Mouse (Mus musculus): ENCODE results near the gene Itprip. TPM values are rescaled to one million over a fixed set of nuclear protein-coding genes. Genes with fewer than 3 reads are reported as not detected.

Gene Itprip
- polyA plus RNA-seq, 1 experiment from 2014 or later: 10.7 TPM

DNA sequence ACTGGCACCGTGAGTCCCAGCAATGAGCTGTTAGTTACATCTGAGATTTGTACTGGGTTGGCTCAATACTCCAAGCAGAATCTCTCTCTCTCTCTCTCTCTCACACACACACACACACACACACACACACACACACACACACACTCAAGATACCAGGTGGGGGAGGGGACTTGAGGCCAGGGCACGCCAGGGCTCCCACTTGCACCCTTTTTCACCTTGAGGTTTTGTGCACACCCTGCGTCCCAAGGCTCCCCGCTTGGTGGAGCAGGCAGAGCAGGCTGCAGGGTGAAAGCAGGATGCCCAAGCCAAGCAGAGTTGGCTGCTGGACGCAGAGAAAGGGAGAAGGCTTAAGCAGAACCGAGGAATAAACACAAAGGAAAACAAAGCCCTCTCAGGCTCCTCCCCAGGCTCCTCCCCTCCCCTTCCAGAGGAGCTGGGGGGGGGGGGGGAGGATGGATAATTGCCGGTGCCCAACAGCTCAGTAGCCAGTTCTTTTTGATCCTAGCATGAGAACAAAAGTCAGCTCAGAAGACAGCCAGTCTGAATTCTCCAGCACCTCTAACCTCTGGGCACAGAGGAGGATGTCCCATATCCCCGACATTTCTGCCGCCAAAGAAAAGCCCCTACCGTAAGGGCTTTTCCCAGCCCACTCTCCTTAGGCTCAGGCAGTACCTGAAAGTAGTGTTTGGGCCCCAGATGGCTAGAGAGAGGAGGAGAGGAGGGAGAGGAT is 9.5 kb downstream of the Itprip start:
- Histone ChIP-seq H3K4me3 (replicated peaks; ENCODE audit: low read depth, low read length) (peak overlapping the region; percentile 13; the same call in 1 of the 2 replicates), H3K36me3 (ENCODE audit: insufficient read depth, low read length) (no peaks in the 10 kb centered on the region), H3K9ac (ENCODE audit: low read depth, low read length) (peak overlapping the region; percentile 3), H3K4me1 (replicated peaks; ENCODE audit: insufficient read depth, low read length) (peaks cover 5% of the 10 kb centered on the region; the same call in 1 of the 2 replicates), H3K27ac (peak overlapping the region; percentile 71), H3K4me2 (ENCODE audit: low read length) (peak overlapping the region; percentile 53), H3K27me3 (ENCODE audit: insufficient read depth, low read length) (no peaks in the 10 kb centered on the region), H3K9me3 (replicated peaks; ENCODE audit: low read length) (no peaks in the 10 kb centered on the region)
- DNase-seq (ENCODE audit: low spot score) (peak; percentile 72), ATAC-seq (replicated peaks; ENCODE audit: low FRiP score, low read depth) (peak; percentile 59)
- 9% methylated on average over 10 of the region's 10 CpGs for WGBS
- TF ChIP-seq CTCF (IDR thresholded peaks at IDR 0.05; ENCODE audit: low read depth): no peak

DNA sequence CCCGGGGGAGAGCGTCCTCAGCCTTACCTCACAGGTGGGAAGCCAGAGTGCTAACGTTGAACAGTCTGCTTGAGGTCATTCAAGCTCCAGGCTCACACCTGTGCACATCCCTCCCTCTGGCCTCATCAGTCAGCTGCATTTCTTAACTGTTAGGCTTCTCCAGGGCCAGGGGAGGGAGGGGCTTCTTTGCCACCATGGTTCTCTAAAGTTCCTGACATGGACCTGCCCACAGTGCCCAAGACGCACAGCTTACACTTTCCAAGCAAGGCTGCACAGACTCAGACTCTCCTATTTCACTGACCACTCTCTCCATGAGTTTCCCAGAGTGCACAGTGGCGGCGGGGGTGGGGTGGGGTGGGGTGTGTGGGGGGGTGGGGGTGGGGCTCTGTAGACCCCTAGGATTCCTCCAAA is 10.1 kb downstream of the Itprip start:
- no peak overlapping the region for H3K27ac ChIP-seq
- 0 out of 2 replicates have a peak overlapping the region, but pooled peaks have one; percentile 3 for H3K9ac ChIP-seq (ENCODE audit: low read depth, low read length)
- no peak for TF ChIP-seq CTCF (IDR thresholded peaks at IDR 0.05; ENCODE audit: low read depth)

DNA sequence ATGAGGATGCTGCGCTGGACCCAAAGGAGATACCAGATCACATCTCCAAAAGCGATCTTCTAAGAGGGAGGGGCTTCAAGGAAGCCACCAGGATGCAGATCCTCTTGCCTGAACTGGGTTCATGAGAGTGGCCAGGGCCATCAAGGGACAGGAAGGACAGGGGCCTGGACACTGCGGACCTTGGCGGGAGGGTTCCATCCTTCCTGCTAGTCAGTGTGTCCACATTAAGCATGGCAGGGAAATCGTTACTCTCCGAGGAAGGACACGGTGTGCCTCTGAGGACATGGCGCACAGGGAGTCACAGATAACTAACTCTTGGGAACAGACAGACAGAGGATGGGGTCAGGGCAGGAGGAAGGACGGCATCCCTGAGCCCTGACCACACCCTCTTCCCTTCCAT is 11.5 kb downstream of the Itprip start:
- 79% methylated on average over 9 of the region's 9 CpGs for WGBS
- Histone ChIP-seq H3K4me1 (replicated peaks; ENCODE audit: insufficient read depth, low read length) (peaks cover 18% of the 10 kb centered on the region; the same call in 1 of the 2 replicates), H3K27ac (no peak overlapping the region), H3K36me3 (ENCODE audit: insufficient read depth, low read length) (no peaks in the 10 kb centered on the region), H3K27me3 (ENCODE audit: insufficient read depth, low read length) (no peaks in the 10 kb centered on the region), H3K4me3 (replicated peaks; ENCODE audit: low read depth, low read length) (no peak overlapping the region), H3K9ac (ENCODE audit: low read depth, low read length) (no peak overlapping the region), H3K9me3 (replicated peaks; ENCODE audit: low read length) (no peaks in the 10 kb centered on the region), H3K4me2 (ENCODE audit: low read length) (no peak overlapping the region)
- TF ChIP-seq CTCF (IDR thresholded peaks at IDR 0.05; ENCODE audit: low read depth): no peak
- DNase-seq (ENCODE audit: low spot score) (no peak), ATAC-seq (replicated peaks; ENCODE audit: low FRiP score, low read depth) (no peak)

More for the DNA sequence above, 10.1 kb downstream of the Itprip start:
- peak; percentile 28 for DNase-seq (ENCODE audit: low spot score)
- Histone ChIP-seq H3K9me3 (replicated peaks; ENCODE audit: low read length) (no peaks in the 10 kb centered on the region), H3K36me3 (ENCODE audit: insufficient read depth, low read length) (no peaks in the 10 kb centered on the region), H3K4me3 (replicated peaks; ENCODE audit: low read depth, low read length) (no peak overlapping the region), H3K4me1 (replicated peaks; ENCODE audit: insufficient read depth, low read length) (peaks cover 7% of the 10 kb centered on the region; the same call in 1 of the 2 replicates), H3K27me3 (ENCODE audit: insufficient read depth, low read length) (no peaks in the 10 kb centered on the region), H3K4me2 (ENCODE audit: low read length) (peak overlapping the region; percentile 53; the same call in 1 of the 2 replicates)
- ATAC-seq (replicated peaks; ENCODE audit: low FRiP score, low read depth): peak; percentile 53
- WGBS: 22% methylated on average over 6 of the region's 6 CpGs

DNA sequence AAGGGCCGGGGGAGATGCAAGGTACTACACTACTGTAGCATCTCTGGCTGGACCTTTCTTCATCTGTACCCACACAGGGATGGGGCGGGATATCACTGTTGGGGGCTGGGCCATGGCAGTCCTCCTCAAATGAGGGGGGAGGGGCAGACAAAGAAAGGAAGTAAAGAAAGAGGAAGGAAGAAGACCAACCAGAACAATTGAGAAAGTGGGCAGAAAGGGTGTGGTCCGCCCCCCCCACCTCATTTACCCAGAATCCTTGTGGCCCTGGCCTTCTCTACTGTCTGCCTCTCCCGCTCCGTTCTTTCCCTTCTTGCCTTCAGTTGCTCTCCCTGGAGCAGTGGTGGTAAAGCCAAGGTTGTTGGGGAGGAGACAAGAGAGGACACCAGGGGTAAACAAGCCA is 13.5 kb downstream of the Itprip start:
- Histone ChIP-seq H3K9me3 (replicated peaks; ENCODE audit: low read length) (no peaks in the 10 kb centered on the region), H3K27me3 (ENCODE audit: insufficient read depth, low read length) (no peaks in the 10 kb centered on the region), H3K27ac (no peak overlapping the region), H3K4me3 (replicated peaks; ENCODE audit: low read depth, low read length) (no peak overlapping the region), H3K4me2 (ENCODE audit: low read length) (no peak overlapping the region), H3K9ac (ENCODE audit: low read depth, low read length) (no peak overlapping the region), H3K36me3 (ENCODE audit: insufficient read depth, low read length) (no peaks in the 10 kb centered on the region), H3K4me1 (replicated peaks; ENCODE audit: insufficient read depth, low read length) (peaks cover 31% of the 10 kb centered on the region; the same call in 1 of the 2 replicates)
- no peak for TF ChIP-seq CTCF (IDR thresholded peaks at IDR 0.05; ENCODE audit: low read depth)
- ATAC-seq (replicated peaks; ENCODE audit: low FRiP score, low read depth): no peak
- WGBS: 83% methylated on average over 5 of the region's 5 CpGs
- DNase-seq (ENCODE audit: low spot score): no peak

DNA sequence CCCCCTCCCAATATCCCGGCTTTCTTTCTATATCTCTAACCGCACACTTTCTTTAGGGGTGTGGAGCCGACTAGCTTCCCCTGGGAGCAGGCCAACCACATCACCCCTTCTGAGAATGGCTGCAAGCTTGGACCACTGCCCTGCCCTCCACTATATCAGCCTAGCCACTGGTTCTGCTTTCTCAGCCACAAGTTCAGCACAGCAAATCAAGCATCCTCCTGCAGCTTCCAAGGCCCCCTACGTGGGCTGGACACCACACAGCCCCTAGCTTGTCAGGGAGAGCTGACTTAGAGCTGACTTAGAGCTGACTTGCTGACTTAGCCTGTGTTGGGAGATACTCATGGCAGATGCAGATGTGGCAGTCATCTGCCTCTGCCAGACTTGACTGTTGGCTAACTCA is 14.0 kb downstream of the Itprip start:
- Histone ChIP-seq H3K9ac (ENCODE audit: low read depth, low read length) (no peak overlapping the region), H3K27ac (no peak overlapping the region)

DNA sequence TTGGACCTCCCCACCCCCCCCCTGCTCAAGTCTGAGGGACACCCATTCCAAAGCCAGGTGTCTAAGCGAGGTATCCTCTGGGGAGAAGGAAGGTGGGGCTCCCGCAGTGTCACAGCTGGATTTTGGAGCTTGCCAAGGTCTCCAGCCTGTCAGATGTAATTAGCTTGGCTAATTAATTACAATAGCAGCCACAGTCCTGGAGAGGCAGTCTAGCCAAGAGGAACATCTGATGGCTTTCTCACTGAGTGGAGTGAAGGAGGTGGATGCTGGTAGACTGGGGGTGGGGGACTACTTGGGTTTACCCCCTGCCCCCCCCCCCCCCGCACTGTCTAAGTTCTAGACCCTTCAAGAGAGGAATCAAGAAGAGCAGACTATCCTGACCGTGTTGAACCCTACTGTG is 15.4 kb downstream of the Itprip start:
- ATAC-seq (replicated peaks; ENCODE audit: low FRiP score, low read depth): peak; percentile 25
- peak; percentile 50 for DNase-seq (ENCODE audit: low spot score)

More for the DNA sequence above, 14.0 kb downstream of the Itprip start:
- DNase-seq (ENCODE audit: low spot score) (no peak), ATAC-seq (replicated peaks; ENCODE audit: low FRiP score, low read depth) (no peak)
- Histone ChIP-seq H3K4me1 (replicated peaks; ENCODE audit: insufficient read depth, low read length) (peaks cover 33% of the 10 kb centered on the region; the same call in 1 of the 2 replicates), H3K4me2 (ENCODE audit: low read length) (no peak overlapping the region), H3K4me3 (replicated peaks; ENCODE audit: low read depth, low read length) (no peak overlapping the region), H3K27me3 (ENCODE audit: insufficient read depth, low read length) (no peaks in the 10 kb centered on the region), H3K9me3 (replicated peaks; ENCODE audit: low read length) (no peaks in the 10 kb centered on the region), H3K36me3 (ENCODE audit: insufficient read depth, low read length) (no peaks in the 10 kb centered on the region)
- WGBS: 73% methylated on average over 4 of the region's 4 CpGs
- no peak for TF ChIP-seq CTCF (IDR thresholded peaks at IDR 0.05; ENCODE audit: low read depth)

More for the DNA sequence above, 15.4 kb downstream of the Itprip start:
- Histone ChIP-seq H3K9ac (ENCODE audit: low read depth, low read length) (no peak overlapping the region), H3K27me3 (ENCODE audit: insufficient read depth, low read length) (no peaks in the 10 kb centered on the region), H3K4me1 (replicated peaks; ENCODE audit: insufficient read depth, low read length) (peaks cover 33% of the 10 kb centered on the region; the same call in 1 of the 2 replicates), H3K9me3 (replicated peaks; ENCODE audit: low read length) (no peaks in the 10 kb centered on the region), H3K36me3 (ENCODE audit: insufficient read depth, low read length) (no peaks in the 10 kb centered on the region), H3K4me2 (ENCODE audit: low read length) (no peak overlapping the region), H3K27ac (no peak overlapping the region), H3K4me3 (replicated peaks; ENCODE audit: low read depth, low read length) (no peak overlapping the region)
- 55% methylated on average over 4 of the region's 4 CpGs for WGBS
- no peak for TF ChIP-seq CTCF (IDR thresholded peaks at IDR 0.05; ENCODE audit: low read depth)

Measured in kidney, postnatal 0 days (tissue).